Mouse (Mus musculus): ENCODE measurements at regions not wholly inside any gene's neighbourhood (a gene's known extent, or its start where the extent isn't known, plus 50 kb on each side); places are given as distances from the start of the nearest gene placed in this dataset.

GRCm38 (mm10) chr2:30533367-30533766 lies 59.3 kb upstream of the Ier5l start:
- TF ChIP-seq CTCF (IDR thresholded peaks at IDR 0.05; ENCODE audit: low read depth, low read length), result no peak
- no peak for TF ChIP-seq POLR2A (IDR thresholded peaks at IDR 0.05; ENCODE audit: extremely low read depth, insufficient read depth, low read length)
